Mouse (Mus musculus): ENCODE measurements around the gene Gm21970. TPM values are rescaled to one million over a fixed set of nuclear protein-coding genes. Genes with fewer than 3 reads are reported as not detected.

Gm21970 gene
- total RNA-seq, 2 experiments from 2014 or later = not detected

DNA sequence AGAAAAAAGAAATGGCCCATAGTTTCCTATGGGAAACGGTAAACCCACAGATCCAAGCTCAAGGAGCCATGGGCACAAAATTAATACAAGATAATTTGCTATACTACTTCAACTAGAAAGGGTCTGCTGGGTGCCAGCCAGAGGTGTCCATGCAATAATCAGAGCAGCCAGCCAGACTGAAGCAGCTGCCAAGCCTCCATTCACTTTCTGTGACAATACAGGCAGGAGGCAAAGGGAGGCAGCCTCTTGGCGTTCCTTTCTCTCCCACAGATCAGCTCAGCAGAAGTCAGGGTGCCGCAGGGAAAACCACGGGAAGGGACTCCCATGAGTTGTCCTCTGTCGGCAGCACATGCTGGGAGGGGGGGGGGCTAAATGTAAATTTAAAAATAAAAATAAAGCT lies 67.5 kb downstream of the Gm21970 start:
- ATAC-seq (replicated peaks; ENCODE audit: poor library complexity, severe bottlenecking) = no peak

DNA sequence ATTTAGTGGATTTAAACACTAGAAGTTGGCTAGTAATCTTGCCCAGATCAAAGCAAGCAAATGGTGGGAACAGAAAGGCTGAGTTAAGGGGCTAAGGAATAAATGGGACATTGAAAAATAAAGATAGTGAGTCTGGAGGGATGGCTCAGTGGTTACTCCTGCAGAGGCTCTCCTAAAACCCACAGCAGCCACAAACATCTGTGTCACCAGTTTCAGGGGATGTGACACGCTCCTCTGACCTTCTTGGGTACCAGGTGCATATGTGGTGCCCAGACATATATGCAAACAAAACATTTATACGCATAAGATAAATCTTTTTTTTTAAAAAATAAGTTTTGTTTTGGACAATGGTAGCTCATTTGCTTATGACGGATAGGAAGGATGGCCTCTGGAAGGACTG lies 67.9 kb downstream of the Gm21970 start:
- no peak for ATAC-seq (replicated peaks; ENCODE audit: poor library complexity, severe bottlenecking)

DNA sequence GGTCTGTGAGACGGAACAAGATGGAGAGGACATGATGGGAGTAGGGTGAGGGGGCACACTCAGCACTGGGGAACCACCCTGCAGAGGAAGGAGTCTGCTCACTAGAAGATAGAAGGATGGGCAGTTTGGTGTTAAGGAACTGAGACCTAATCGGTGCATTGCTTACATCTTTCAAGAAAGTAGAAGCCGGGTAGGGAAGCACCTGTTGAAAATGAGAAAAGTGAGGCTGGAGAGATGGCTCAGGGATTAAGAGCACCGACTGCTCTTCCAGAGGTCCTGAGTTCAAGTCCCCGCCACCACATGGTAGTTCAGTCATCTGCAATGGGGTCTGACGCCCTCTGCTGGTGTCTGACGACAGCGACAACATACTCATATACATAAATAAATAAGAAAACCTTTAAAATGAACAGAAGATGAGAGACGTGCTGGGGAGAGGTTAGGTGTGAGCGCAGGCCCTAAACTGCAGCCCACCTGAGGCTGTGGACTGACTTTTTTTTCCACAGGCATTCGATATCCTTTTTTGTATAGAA lies 68.4 kb downstream of the Gm21970 start:
- no peak for ATAC-seq (replicated peaks; ENCODE audit: poor library complexity, severe bottlenecking)

DNA sequence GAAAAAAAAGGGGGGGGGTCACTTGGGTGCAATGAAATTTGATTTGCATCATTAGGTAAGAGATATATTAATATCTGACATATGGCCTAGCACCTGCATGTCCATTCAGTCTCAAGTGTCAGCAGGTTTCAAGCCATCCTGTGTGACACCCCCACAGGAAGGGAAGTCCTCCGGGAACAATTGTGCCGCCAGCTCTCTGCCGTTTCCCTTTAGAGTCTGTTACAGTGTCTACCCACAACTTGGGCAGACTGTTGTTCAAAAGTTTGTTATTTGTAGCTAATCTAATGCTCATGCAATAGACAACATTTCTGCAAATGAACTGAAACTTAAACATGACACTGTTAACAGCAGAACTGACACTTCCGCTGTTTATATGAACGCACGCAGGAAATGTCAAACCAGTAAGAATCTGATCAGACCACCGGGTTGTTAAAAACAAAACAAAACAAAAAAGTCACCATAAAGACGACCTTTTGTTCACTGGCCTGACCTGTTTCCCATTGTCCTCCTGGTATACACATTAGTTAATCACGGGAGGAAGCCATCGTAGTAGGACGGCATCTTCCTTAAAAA lies 69.6 kb downstream of the Gm21970 start:
- peak; percentile 6 for ATAC-seq (replicated peaks; ENCODE audit: poor library complexity, severe bottlenecking)

DNA sequence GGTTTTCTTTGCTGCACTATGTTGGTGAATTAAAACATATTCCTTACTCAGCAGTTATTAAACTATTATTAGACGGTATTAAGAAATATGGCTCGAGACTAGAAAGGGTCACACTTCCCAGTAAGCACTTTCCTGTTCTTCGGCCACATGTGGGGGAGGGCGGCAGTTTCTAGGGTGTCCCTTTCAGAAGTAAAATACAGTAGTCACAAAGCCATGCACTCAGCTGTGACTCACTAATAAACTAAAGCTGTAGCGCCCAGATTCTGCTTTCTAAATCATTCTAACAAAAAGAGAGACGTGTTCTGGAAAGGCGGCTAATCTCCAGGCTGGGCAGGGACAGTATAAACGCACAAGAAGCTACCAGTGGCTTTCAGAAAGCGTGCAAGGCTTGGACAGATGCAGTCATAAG lies 70.3 kb downstream of the Gm21970 start:
- ATAC-seq (replicated peaks; ENCODE audit: poor library complexity, severe bottlenecking) = peak; percentile 13; the same call in 1 of the 2 replicates

DNA sequence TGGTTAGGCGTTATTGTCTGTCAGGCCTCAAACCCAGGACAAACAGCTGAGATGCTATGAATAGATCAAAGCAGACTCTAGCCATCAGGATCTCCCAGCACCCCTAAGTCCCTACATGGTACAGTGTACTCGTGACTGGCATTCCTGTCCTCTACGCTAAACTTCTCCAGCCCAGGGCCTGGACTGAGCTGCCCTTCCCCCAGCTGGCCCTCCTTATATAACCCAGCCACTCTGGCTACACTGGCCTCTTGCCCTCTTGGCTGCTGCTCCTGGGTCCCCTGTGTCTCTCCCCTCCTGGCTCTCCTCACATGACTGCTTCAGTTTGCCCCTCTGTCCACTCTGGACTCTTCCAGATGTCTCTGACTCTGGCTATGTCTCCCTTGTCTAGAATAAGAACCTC lies 71.1 kb downstream of the Gm21970 start:
- ATAC-seq (replicated peaks; ENCODE audit: poor library complexity, severe bottlenecking) = no peak

DNA sequence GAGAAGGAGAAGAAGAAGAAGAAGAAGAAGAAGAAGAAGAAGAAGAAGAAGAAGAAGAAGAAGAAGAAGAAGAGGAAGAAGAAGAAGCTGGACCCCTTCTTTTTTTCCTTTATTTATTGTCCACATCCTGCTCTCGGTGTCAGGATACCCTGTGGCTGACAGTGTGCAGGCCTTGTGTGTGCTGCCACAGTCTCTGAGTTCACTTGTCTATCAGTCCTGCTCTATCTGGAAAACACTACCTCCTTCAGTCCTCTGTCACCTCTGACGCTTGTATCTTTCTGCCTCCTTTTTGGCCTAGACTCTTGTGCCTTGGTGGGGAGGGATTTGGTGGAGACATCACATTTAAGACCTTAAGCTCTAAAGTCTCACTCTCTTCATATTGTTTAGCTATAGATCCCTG lies 71.9 kb downstream of the Gm21970 start:
- ATAC-seq (replicated peaks; ENCODE audit: poor library complexity, severe bottlenecking) = no peak

DNA sequence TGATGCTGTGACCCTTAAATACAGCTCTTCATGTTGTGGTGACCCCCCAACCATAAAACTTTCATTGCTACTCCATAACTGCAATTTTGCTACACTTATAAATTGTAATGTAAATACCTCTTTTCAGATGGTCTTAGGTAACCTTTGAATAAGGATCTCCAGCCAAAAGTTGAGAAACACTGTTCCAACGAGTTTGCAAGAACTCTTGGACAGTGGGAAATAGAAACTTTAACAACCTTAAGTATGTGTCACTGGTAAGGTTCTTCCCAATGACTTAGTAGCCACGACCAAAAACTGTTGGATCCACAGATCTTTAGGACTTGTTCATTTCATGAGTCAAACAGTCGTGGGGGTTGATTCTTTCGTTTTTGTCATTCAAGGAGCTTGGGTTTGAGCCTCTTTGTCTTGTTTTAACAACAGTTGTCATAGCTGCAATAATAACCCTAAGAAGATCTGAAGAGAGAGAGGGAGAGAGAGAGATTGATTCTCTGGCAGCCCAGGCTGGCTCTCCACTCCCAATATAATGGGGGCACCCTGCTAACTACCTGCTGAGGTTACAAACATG lies 72.4 kb downstream of the Gm21970 start:
- no peak for ATAC-seq (replicated peaks; ENCODE audit: poor library complexity, severe bottlenecking)

DNA sequence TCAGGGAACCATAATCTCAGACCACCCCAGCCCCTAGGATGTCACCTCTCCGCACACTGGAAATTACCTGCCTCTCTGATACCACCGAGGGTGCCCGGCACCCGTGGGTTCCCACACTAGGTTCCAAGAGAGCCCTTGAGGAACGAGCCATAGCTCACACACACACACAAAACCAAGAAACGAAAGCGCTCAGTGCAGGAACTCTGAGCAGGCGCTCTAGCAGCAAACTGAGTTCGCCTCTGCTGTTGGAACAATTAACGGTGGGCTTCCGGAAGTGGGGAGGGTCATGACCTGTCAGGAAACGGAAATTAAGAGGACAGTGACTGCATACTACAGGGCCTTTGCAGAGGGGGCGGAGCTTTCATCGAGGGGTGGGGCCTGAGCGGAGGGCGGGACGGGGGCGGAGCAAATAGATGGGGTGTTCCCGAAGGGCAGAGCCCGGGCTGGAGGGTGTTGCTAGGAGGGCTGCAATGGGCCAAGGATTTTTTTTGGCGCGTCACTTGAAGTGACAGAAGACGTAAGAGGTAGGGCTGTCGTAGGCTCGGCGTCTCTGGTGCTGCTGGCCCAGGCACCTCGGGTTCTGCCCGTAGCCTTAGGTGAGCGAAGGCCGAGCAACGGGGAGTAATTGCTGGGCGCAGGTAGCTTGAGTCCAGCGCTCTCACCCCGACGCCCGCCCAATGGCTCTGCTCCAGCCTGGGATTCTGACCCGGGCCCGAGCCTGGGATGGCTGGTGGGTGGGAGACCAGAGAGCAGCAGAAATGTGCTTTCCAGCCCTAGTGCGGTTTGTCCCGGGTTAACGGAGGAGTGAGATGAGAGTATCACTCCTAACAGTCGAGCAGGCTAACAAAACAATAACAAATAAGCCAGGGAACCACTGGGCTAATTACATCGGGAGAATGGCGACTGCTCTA lies 73.3 kb downstream of the Gm21970 start:
- ATAC-seq (replicated peaks; ENCODE audit: poor library complexity, severe bottlenecking) = peak; percentile 85

DNA sequence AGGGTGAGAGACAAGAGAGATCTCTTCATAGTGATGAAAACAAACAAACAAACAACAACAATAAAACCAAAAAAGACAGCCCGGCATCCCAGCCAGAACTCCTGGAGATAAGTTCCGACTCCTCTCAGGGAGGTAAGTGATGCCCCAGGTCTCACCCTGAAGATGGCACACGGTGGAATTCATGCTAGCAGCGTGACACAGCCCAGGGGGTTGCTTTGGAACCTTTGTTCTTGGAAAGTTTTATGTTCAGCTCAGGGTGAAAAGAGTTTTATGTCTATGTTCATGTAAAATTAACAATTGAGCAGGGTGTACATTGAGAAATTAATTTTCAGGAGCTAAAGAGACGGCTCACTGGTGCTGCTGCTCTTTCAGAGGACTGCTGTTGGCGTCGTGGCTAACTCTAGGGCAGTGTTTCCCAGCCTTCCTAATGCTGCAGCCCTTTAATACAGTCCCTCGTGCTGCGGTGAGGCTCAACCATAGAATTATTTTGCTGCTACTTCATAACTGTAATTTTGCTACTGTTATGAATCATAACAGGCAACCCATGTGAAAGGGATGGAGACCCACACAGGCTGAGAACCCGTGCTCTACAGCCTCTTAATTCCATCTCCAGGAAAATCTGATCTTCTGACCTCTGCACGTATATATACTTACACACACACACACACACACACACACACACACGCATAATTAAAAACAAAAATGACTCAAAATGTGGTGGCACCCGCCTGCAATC lies 74.2 kb downstream of the Gm21970 start:
- ATAC-seq (replicated peaks; ENCODE audit: poor library complexity, severe bottlenecking) = no peak

DNA sequence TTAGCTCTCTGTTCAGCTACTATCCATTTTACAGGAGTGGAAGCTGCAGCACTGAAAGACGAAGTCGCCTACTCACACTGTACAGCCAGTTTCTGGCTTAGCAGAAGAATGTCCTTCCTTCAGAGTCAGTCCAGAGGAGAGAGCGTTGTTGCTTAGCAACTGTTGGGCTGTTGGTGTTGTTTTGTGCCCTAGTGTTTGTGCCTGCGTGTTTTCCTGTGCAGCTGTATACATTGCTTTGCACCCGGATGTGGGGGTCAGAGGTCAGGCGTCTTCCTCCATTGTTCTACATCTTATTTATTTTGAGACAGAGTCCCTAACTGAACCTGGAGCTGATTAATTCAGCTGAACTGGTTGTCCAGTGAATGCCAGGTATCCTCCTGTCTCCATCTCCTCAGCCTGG lies 75.0 kb downstream of the Gm21970 start:
- no peak for ATAC-seq (replicated peaks; ENCODE audit: poor library complexity, severe bottlenecking)

Other genes starting within 250 kb of the Gm21970 start
- gene Olig2, start 166.3 kb upstream of the Gm21970 start, total RNA-seq (2014; fragmentation: Nextera tagmentation) = not detected in 2 replicates
- not detected in 2 replicates for gene Olig2, start 166.3 kb upstream of the Gm21970 start, total RNA-seq (2017)
- not detected in 2 replicates for gene Olig1, start 121.9 kb upstream of the Gm21970 start, total RNA-seq (2014; fragmentation: Nextera tagmentation)
- not detected in 2 replicates for gene Olig1, start 121.9 kb upstream of the Gm21970 start, total RNA-seq (2017)
- 130 and 164 TPM in 2 replicates for gene Ifnar2, start 18.9 kb upstream of the Gm21970 start, total RNA-seq (2014; fragmentation: Nextera tagmentation)
- 115 and 139 TPM in 2 replicates for gene Ifnar2, start 18.9 kb upstream of the Gm21970 start, total RNA-seq (2017)
- gene Il10rb, start 14.4 kb downstream of the Gm21970 start, total RNA-seq (2014; fragmentation: Nextera tagmentation) = 36.6 and 48.8 TPM in 2 replicates
- 41.3 and 45.8 TPM in 2 replicates for gene Il10rb, start 14.4 kb downstream of the Gm21970 start, total RNA-seq (2017)
- 32.3 and 42.5 TPM in 2 replicates for gene Ifnar1, start 93.5 kb downstream of the Gm21970 start, total RNA-seq (2014; fragmentation: Nextera tagmentation)
- gene Ifnar1, start 93.5 kb downstream of the Gm21970 start, total RNA-seq (2017) = 33.3 and 35.6 TPM in 2 replicates
- 29.2 TPM in 2 replicates for gene Ifngr2, start 155.4 kb downstream of the Gm21970 start, total RNA-seq (2014; fragmentation: Nextera tagmentation)
- 12.8 and 13.0 TPM in 2 replicates for gene Ifngr2, start 155.4 kb downstream of the Gm21970 start, total RNA-seq (2017)
- 56.8 and 64.9 TPM in 2 replicates for gene Tmem50b, start 206.1 kb downstream of the Gm21970 start, total RNA-seq (2014; fragmentation: Nextera tagmentation)
- 38.5 and 41.1 TPM in 2 replicates for gene Tmem50b, start 206.1 kb downstream of the Gm21970 start, total RNA-seq (2017)
- 2.4 and 2.8 TPM in 2 replicates for gene Dnajc28, start 227.3 kb downstream of the Gm21970 start, total RNA-seq (2014; fragmentation: Nextera tagmentation)
- gene Dnajc28, start 227.3 kb downstream of the Gm21970 start, total RNA-seq (2017) = 6.1 and 9.2 TPM in 2 replicates